Mouse (Mus musculus): ENCODE measurements around the gene Ralb. TPM values are rescaled to one million over a fixed set of nuclear protein-coding genes. Genes with fewer than 3 reads are reported as not detected.
A peak's percentile ranks its signal among the peaks of the same experiment; 100 is the strongest.

Ralb gene
- polyA plus RNA-seq, 1 experiment: 26.0 TPM

- H3K27me3 ChIP-seq (ENCODE audit: control insufficient read depth, insufficient read depth, insufficient read length): peaks cover 7% of the 10 kb centered on the region
- no peak overlapping the region for H3K4me2 ChIP-seq (ENCODE audit: low read depth)
- no peaks in the 10 kb centered on the region for H3K79me2 ChIP-seq (ENCODE audit: control insufficient read depth, insufficient read depth)
Measured at GRCm38 (mm10) chr1:119424141-119424860, 80.3 kb downstream of the Ralb start.

DNA sequence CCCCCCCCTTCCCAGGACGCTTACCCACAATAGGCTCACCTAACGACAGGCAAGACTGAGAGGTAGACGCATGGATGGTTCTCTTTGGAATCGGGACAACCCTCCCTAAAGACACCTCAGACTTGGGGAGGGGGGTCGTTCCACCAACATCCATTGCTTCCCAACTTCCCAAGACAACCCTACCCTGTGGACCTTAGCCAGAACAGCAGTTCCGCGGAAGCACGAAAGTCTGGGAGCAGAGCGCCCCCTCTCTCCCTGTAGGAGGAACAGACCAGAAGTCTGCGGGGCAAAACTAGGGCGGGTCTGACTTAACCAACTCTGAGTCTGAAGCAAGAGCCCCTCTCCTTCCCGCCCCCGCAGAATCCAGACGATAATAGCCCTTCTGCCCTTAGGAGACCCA lies 81.1 kb downstream of the Ralb start:
- Histone ChIP-seq H3ac (ENCODE audit: control insufficient read depth, insufficient read length) (no peak overlapping the region), H3K27me3 (ENCODE audit: control insufficient read depth, insufficient read depth, insufficient read length) (peaks cover 7% of the 10 kb centered on the region), H3K4me3 (no peak overlapping the region), H3K79me2 (ENCODE audit: control insufficient read depth, insufficient read depth) (no peaks in the 10 kb centered on the region), H3K4me2 (ENCODE audit: low read depth) (no peak overlapping the region), H3K36me3 (ENCODE audit: control insufficient read depth, insufficient read depth) (no peaks in the 10 kb centered on the region)
- TF ChIP-seq MYOG (IDR thresholded peaks at IDR 0.05; ENCODE audit: control insufficient read depth in 1 of 3, insufficient read depth in 1 of 3, insufficient read length in 2 of 3, low read depth in 2 of 3) (no peak), USF1 (IDR thresholded peaks at IDR 0.05; ENCODE audit: low read depth) (no peak), MAX (IDR thresholded peaks at IDR 0.05; ENCODE audit: low read depth) (no peak), E2F4 (IDR thresholded peaks at IDR 0.05; ENCODE audit: insufficient read depth) (no peak), POLR2A (IDR thresholded peaks at IDR 0.05; ENCODE audit: insufficient read length, low read depth) (no peak), REST (IDR thresholded peaks at IDR 0.05; ENCODE audit: insufficient read depth, insufficient read length) (no peak), SRF (IDR thresholded peaks at IDR 0.05; ENCODE audit: control insufficient read depth, insufficient read length, low read depth) (no peak), POLR2AphosphoS2 (IDR thresholded peaks at IDR 0.05; ENCODE audit: insufficient read length, low read depth) (no peak), MYOD1 (IDR thresholded peaks at IDR 0.05; ENCODE audit: control insufficient read depth in 1 of 3, insufficient read length in 2 of 3, low read depth in 2 of 3) (no peak), TCF3 (IDR thresholded peaks at IDR 0.05; ENCODE audit: insufficient read length, low read depth) (no peak), TCF12 (IDR thresholded peaks at IDR 0.05; ENCODE audit: insufficient read depth, poor library complexity, severe bottlenecking) (no peak), CEBPB (IDR thresholded peaks at IDR 0.05; ENCODE audit: insufficient read depth, poor library complexity, severe bottlenecking) (no peak)

More at GRCm38 (mm10) chr1:119424141-119424860, 80.3 kb downstream of the Ralb start:
- Histone ChIP-seq H3K4me3 (no peak overlapping the region), H3ac (ENCODE audit: control insufficient read depth, insufficient read length) (no peak overlapping the region), H3K36me3 (ENCODE audit: control insufficient read depth, insufficient read depth) (no peaks in the 10 kb centered on the region)
- TF ChIP-seq REST (IDR thresholded peaks at IDR 0.05; ENCODE audit: insufficient read depth, insufficient read length) (no peak), MYOG (IDR thresholded peaks at IDR 0.05; ENCODE audit: control insufficient read depth in 1 of 3, insufficient read depth in 1 of 3, insufficient read length in 2 of 3, low read depth in 2 of 3) (no peak), MAX (IDR thresholded peaks at IDR 0.05; ENCODE audit: low read depth) (no peak), CEBPB (IDR thresholded peaks at IDR 0.05; ENCODE audit: insufficient read depth, poor library complexity, severe bottlenecking) (no peak), MYOD1 (IDR thresholded peaks at IDR 0.05; ENCODE audit: control insufficient read depth in 1 of 3, insufficient read length in 2 of 3, low read depth in 2 of 3) (no peak), USF1 (IDR thresholded peaks at IDR 0.05; ENCODE audit: low read depth) (no peak), E2F4 (IDR thresholded peaks at IDR 0.05; ENCODE audit: insufficient read depth) (no peak), SRF (IDR thresholded peaks at IDR 0.05; ENCODE audit: control insufficient read depth, insufficient read length, low read depth) (no peak)

- Histone ChIP-seq H3K36me3 (ENCODE audit: control insufficient read depth, insufficient read depth) (no peaks in the 10 kb centered on the region), H3K27me3 (ENCODE audit: control insufficient read depth, insufficient read depth, insufficient read length) (peaks cover 7% of the 10 kb centered on the region), H3K79me2 (ENCODE audit: control insufficient read depth, insufficient read depth) (no peaks in the 10 kb centered on the region), H3K4me2 (ENCODE audit: low read depth) (peak overlapping the region; percentile 66), H3K4me3 (peak overlapping the region; percentile 20), H3ac (ENCODE audit: control insufficient read depth, insufficient read length) (peak overlapping the region; percentile 58)
- no peak for TF ChIP-seq USF1 (IDR thresholded peaks at IDR 0.05; ENCODE audit: low read depth)
Measured at GRCm38 (mm10) chr1:119422460-119423015, 82.1 kb downstream of the Ralb start.

GRCm38 (mm10) chr1:119421576-119422421 lies 82.8 kb downstream of the Ralb start, which contains the start of gene Inhbb:
Inhbb (minus strand) TSS chr1:119422248.
- H3K27me3 ChIP-seq (ENCODE audit: control insufficient read depth, insufficient read depth, insufficient read length): peaks cover 7% of the 10 kb centered on the region
- TF ChIP-seq SRF (IDR thresholded peaks at IDR 0.05; ENCODE audit: control insufficient read depth, insufficient read length, low read depth) (no peak), POLR2A (IDR thresholded peaks at IDR 0.05; ENCODE audit: insufficient read length, low read depth) (peak; percentile 21)

GRCm38 (mm10) chr1:119420984-119421575 lies 83.5 kb downstream of the Ralb start:
- Histone ChIP-seq H3K36me3 (ENCODE audit: control insufficient read depth, insufficient read depth) (no peaks in the 10 kb centered on the region), H3K27me3 (ENCODE audit: control insufficient read depth, insufficient read depth, insufficient read length) (peaks cover 7% of the 10 kb centered on the region), H3K79me2 (ENCODE audit: control insufficient read depth, insufficient read depth) (no peaks in the 10 kb centered on the region), H3K4me3 (peak overlapping the region; percentile 20), H3K4me2 (ENCODE audit: low read depth) (peak overlapping the region; percentile 66), H3ac (ENCODE audit: control insufficient read depth, insufficient read length) (peak overlapping the region; percentile 58)
- TF ChIP-seq SRF (IDR thresholded peaks at IDR 0.05; ENCODE audit: control insufficient read depth, insufficient read length, low read depth) (no peak), MYOD1 (IDR thresholded peaks at IDR 0.05; ENCODE audit: control insufficient read depth in 1 of 3, insufficient read length in 2 of 3, low read depth in 2 of 3) (no peak), USF1 (IDR thresholded peaks at IDR 0.05; ENCODE audit: low read depth) (no peak), POLR2A (IDR thresholded peaks at IDR 0.05; ENCODE audit: insufficient read length, low read depth) (no peak), MYOG (IDR thresholded peaks at IDR 0.05; ENCODE audit: control insufficient read depth in 1 of 3, insufficient read depth in 1 of 3, insufficient read length in 2 of 3, low read depth in 2 of 3) (peak in 1 of 3 experiments; percentile 8), TCF3 (IDR thresholded peaks at IDR 0.05; ENCODE audit: insufficient read length, low read depth) (no peak)

More at GRCm38 (mm10) chr1:119421576-119422421, 82.8 kb downstream of the Ralb start, which contains the start of gene Inhbb:
- peak within 1 kb of the TSS; percentile 20 for H3K4me3 ChIP-seq
- no peaks in the 10 kb centered on the region for H3K79me2 ChIP-seq (ENCODE audit: control insufficient read depth, insufficient read depth)
- H3ac ChIP-seq (ENCODE audit: control insufficient read depth, insufficient read length): peak within 1 kb of the TSS; percentile 58
- no peaks in the 10 kb centered on the region for H3K36me3 ChIP-seq (ENCODE audit: control insufficient read depth, insufficient read depth)
- H3K4me2 ChIP-seq (ENCODE audit: low read depth): peak within 1 kb of the TSS; percentile 66

Measured in myocyte (in vitro differentiated cells).